Mouse (Mus musculus) midbrain, postnatal 0 days (tissue): Measurements from ENCODE around the gene Nlrc5. TPM values are rescaled to one million over a fixed set of nuclear protein-coding genes. Genes with fewer than 3 reads are reported as not detected.

Experiments
- ATAC-seq: fragments of 200-750 bp; cut with Nextera tagmentation; 2 replicates; pipeline ENCODE4 v1.8.0; 2017; ENCODE audit warnings: moderate number of reproducible peaks, mild to moderate bottlenecking, moderate TSS enrichment, moderate library complexity; ENCODE audit not compliant: low FRiP score
- DNase-seq: peaks from one replicate; pipeline ENCODE4 v3.0.0-alpha.2; 2015; ENCODE audit warnings: low spot score
- H3K27ac ChIP-seq: fragments of 300-500 bp; sonication (generic); 2 replicates; pipeline ENCODE4 v1.5.1; 2014; ENCODE audit warnings: low read depth, mild to moderate bottlenecking, low read length, mixed read lengths
- H3K27me3 ChIP-seq: fragments of 300-500 bp; sonication (generic); 2 replicates; pipeline ENCODE4 v1.6.1; 2014; ENCODE audit warnings: low read length, control low read depth, mixed read lengths; ENCODE audit not compliant: insufficient read depth
- H3K36me3 ChIP-seq: fragments of 300-500 bp; sonication (generic); 2 replicates; pipeline ENCODE4 v1.6.1; 2014; ENCODE audit warnings: low read length, control low read depth, mixed read lengths; ENCODE audit not compliant: insufficient read depth
- H3K4me1 ChIP-seq: fragments of 300-500 bp; sonication (generic); 2 replicates; pipeline ENCODE4 v1.6.1; 2014; ENCODE audit warnings: mild to moderate bottlenecking, control low read depth, antibody characterized with exemption, low read length, mixed read lengths; ENCODE audit not compliant: insufficient read depth
- H3K4me2 ChIP-seq: fragments of 300-500 bp; sonication (generic); 2 replicates; pipeline ENCODE4 v1.6.1; 2014; ENCODE audit warnings: low read depth, mild to moderate bottlenecking, low read length, mixed read lengths; ENCODE audit not compliant: poor library complexity, severe bottlenecking
- H3K4me3 ChIP-seq: fragments of 300-500 bp; sonication (generic); 2 replicates; pipeline ENCODE4 v1.5.1; 2014; ENCODE audit warnings: low read depth, mild to moderate bottlenecking, low read length, moderate library complexity
- H3K9ac ChIP-seq: fragments of 300-500 bp; sonication (generic); replicated peaks from 2 replicates; pipeline ENCODE4 v1.6.1; 2014; ENCODE audit warnings: mild to moderate bottlenecking, low read length, moderate library complexity, mixed read lengths; ENCODE audit not compliant: poor library complexity, severe bottlenecking
- H3K9me3 ChIP-seq: fragments of 300-500 bp; sonication (generic); 2 replicates; pipeline ENCODE4 v1.6.1; 2016; ENCODE audit warnings: low read length, control low read depth
- CTCF ChIP-seq: IDR thresholded peaks from 2 replicates; pipeline ENCODE4 v1.5.1; 2016; ENCODE audit warnings: antibody characterized with exemption, mild to moderate bottlenecking
- WGBS: fragments of 180-500 bp; shearing (Covaris S2); extraction: QIAGEN DNeasy Blood & Tissue Kit; methylation state at CpG from one replicate; pipeline ENCODE4 v1.1.7; 2014; 5-methylcytosine and 5-hydroxymethylcytosine counted together
- polyA plus RNA-seq: library from polyadenylated mRNA; unstranded; fragments of >200 nt; fragmentation: Nextera tagmentation; extraction: Ambion mirVana; gene quantifications from 2 replicates; pipeline ENCODE4 v1.2.1, GENCODE M21; 2015
- total RNA-seq: library from RNA; depleted of rRNA; stranded (reverse); fragments of >200 nt; gene quantifications from 2 replicates; pipeline ENCODE4 v1.2.3, GENCODE M21; 2014

Nlrc5 gene
- total and polyA plus RNA-seq, 2 experiments from 2014 or later, result 0.22 to 0.63 TPM

GRCm38 (mm10) chr8:94473431-94473830, 39.3 kb downstream of the Nlrc5 start:
- WGBS, result 83% methylated on average over 18 of the region's 21 CpGs
- DNase-seq (no peak), ATAC-seq (no peak)
- Histone ChIP-seq H3K4me3 (no peak overlapping the region), H3K9me3 (no peaks in the 10 kb centered on the region), H3K4me1 (no peaks in the 10 kb centered on the region), H3K27ac (no peak overlapping the region), H3K4me2 (no peak overlapping the region), H3K27me3 (no peaks in the 10 kb centered on the region), H3K36me3 (no peaks in the 10 kb centered on the region), H3K9ac (no peak overlapping the region)
- TF ChIP-seq CTCF, result no peak

GRCm38 (mm10) chr8:94475786-94476185, 41.6 kb downstream of the Nlrc5 start:
- DNase-seq (no peak), ATAC-seq (no peak)
- Histone ChIP-seq H3K4me2 (no peak overlapping the region), H3K27me3 (no peaks in the 10 kb centered on the region), H3K9me3 (no peaks in the 10 kb centered on the region), H3K4me3 (no peak overlapping the region), H3K36me3 (no peaks in the 10 kb centered on the region), H3K4me1 (no peaks in the 10 kb centered on the region), H3K9ac (no peak overlapping the region), H3K27ac (no peak overlapping the region)
- 83% methylated on average over 8 of the region's 8 CpGs for WGBS
- no peak for TF ChIP-seq CTCF

DNA sequence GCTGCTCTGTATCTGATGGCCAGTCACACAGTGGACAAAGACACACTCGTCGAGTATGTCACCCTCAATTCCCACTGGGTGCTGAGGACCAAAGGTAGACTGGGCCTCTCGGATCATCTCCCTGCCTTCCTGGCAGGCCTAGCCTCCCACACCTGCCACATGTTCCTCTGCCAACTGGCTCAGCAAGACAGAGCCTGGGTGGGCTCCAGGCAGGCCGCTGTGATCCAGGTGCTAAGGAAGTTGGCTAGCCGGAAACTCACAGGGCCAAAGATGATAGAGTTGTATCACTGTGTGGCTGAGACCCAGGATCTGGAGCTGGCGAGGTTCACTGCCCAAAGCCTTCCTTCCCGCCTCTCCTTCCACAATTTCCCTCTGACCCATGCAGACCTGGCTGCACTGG, 42.7 kb downstream of the Nlrc5 start:
- H3K4me3 ChIP-seq, result no peak overlapping the region
- no peaks in the 10 kb centered on the region for H3K9me3 ChIP-seq
- no peak overlapping the region for H3K27ac ChIP-seq
- no peaks in the 10 kb centered on the region for H3K36me3 ChIP-seq
- WGBS, result 82% methylated on average over 7 of the region's 7 CpGs
- DNase-seq, result no peak
- H3K27me3 ChIP-seq, result no peaks in the 10 kb centered on the region
- H3K4me2 ChIP-seq, result no peak overlapping the region
- no peak overlapping the region for H3K9ac ChIP-seq
- TF ChIP-seq CTCF, result no peak
- H3K4me1 ChIP-seq, result no peaks in the 10 kb centered on the region
- ATAC-seq, result no peak

DNA sequence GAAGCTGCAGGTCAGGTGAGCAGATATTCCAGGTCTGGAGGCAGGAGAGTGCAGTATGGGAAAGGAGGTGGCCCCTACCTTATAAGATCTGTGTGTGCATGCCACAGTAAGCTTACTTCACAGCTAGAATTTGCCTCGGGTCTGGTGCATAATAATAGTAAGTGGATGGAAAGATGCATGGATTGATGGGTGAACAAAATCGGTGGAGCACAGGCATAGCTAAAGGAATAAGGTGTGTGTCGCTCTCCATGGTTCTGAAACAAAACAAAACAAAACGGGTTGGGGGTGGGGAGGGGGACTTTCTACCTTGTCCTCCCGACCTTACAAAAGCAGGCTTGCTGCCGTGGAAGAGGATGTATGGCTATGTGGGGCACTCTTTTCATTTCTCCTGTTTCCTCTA, 47.9 kb downstream of the Nlrc5 start:
- no peak for DNase-seq
- no peak for TF ChIP-seq CTCF
- Histone ChIP-seq H3K9ac (no peak overlapping the region), H3K9me3 (no peaks in the 10 kb centered on the region), H3K27me3 (no peaks in the 10 kb centered on the region), H3K36me3 (no peaks in the 10 kb centered on the region), H3K4me1 (no peaks in the 10 kb centered on the region), H3K27ac (no peak overlapping the region), H3K4me2 (no peak overlapping the region), H3K4me3 (no peak overlapping the region)
- WGBS, result 13% methylated on average over 6 of the region's 6 CpGs
- no peak for ATAC-seq

GRCm38 (mm10) chr8:94485288-94485687, 51.1 kb downstream of the Nlrc5 start:
- H3K4me3 ChIP-seq, result no peak overlapping the region
- no peaks in the 10 kb centered on the region; the same call in 1 of the 2 replicates for H3K27me3 ChIP-seq
- DNase-seq (no peak), ATAC-seq (no peak)
- H3K9ac ChIP-seq, result no peak overlapping the region
- no peak for TF ChIP-seq CTCF
- no peak overlapping the region for H3K4me2 ChIP-seq
- WGBS, result 71% methylated on average over 3 of the region's 3 CpGs
- H3K4me1 ChIP-seq, result no peaks in the 10 kb centered on the region
- H3K9me3 ChIP-seq, result no peaks in the 10 kb centered on the region
- no peaks in the 10 kb centered on the region for H3K36me3 ChIP-seq
- no peak overlapping the region for H3K27ac ChIP-seq

DNA sequence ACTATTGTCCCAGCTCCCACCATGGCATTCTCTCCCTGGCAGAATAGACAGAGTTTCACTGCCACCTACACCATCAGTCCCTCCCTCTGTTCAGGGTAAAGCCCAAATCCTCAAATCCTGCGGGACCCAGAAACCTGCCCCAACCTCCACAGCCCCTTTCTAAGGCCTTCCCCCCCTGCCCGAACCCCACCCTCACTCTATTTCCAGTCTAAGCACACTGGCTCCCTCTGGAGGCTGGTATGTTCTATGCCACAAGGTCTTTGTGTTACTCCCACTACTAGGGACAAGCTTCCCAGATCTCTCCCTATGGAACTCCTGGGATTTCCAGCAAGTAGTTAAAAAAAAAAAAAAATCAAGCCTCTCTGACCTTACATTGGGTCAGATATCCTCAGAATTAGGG, 51.7 kb downstream of the Nlrc5 start:
- peak; percentile 72 for TF ChIP-seq CTCF
- Histone ChIP-seq H3K4me1 (no peaks in the 10 kb centered on the region), H3K4me3 (no peak overlapping the region), H3K9me3 (no peaks in the 10 kb centered on the region), H3K9ac (no peak overlapping the region), H3K4me2 (no peak overlapping the region), H3K27ac (no peak overlapping the region), H3K27me3 (no peaks in the 10 kb centered on the region; the same call in 1 of the 2 replicates), H3K36me3 (no peaks in the 10 kb centered on the region)
- DNase-seq, result peak; percentile 29
- 27% methylated on average over 2 of the region's 2 CpGs for WGBS
- ATAC-seq, result no peak
